Mouse (Mus musculus) A20 (cell line): ENCODE data around the gene Pank1.

Source experiments
- DNase-seq: peaks from one replicate; pipeline ENCODE4 v3.0.0-alpha.2; 2011; ENCODE audit warnings: low read depth, low spot score

Gene Pank1

GRCm38 (mm10) chr19:34879624-34880023 is 369 bp upstream of the Pank1 start:
- DNase-seq = peak; percentile 58

- DNase-seq = peak; percentile 97
Observed at GRCm38 (mm10) chr19:34877898-34878602, 1.2 kb downstream of the Pank1 start.

GRCm38 (mm10) chr19:34876676-34877075 is 2.6 kb downstream of the Pank1 start:
- DNase-seq = peak; percentile 41

GRCm38 (mm10) chr19:34869375-34869774 is 9.9 kb downstream of the Pank1 start:
- DNase-seq = peak; percentile 58

- DNase-seq = no peak
Observed at GRCm38 (mm10) chr19:34868093-34868741, 11.0 kb downstream of the Pank1 start.

GRCm38 (mm10) chr19:34863737-34864136 is 15.5 kb downstream of the Pank1 start:
- DNase-seq = no peak

- no peak for DNase-seq
Observed at GRCm38 (mm10) chr19:34856021-34856651, 23.1 kb downstream of the Pank1 start.

GRCm38 (mm10) chr19:34851161-34851560 is 28.1 kb downstream of the Pank1 start:
- no peak for DNase-seq

GRCm38 (mm10) chr19:34849426-34849825 is 29.8 kb downstream of the Pank1 start:
- DNase-seq = no peak

GRCm38 (mm10) chr19:34848164-34848563 is 31.1 kb downstream of the Pank1 start:
- DNase-seq = no peak

- peak; percentile 81 for DNase-seq
Observed at GRCm38 (mm10) chr19:34847103-34847502, 32.2 kb downstream of the Pank1 start.

GRCm38 (mm10) chr19:34846508-34847038 is 32.7 kb downstream of the Pank1 start:
- DNase-seq = peak; percentile 84

- no peak for DNase-seq
Observed at GRCm38 (mm10) chr19:34846005-34846404, 33.2 kb downstream of the Pank1 start.

- no peak for DNase-seq
Observed at GRCm38 (mm10) chr19:34845331-34845730, 33.9 kb downstream of the Pank1 start.

- DNase-seq = no peak
Observed at GRCm38 (mm10) chr19:34844760-34845159, 34.5 kb downstream of the Pank1 start.

- DNase-seq = no peak
Observed at GRCm38 (mm10) chr19:34844047-34844446, 35.2 kb downstream of the Pank1 start.

- DNase-seq = no peak
Observed at GRCm38 (mm10) chr19:34841719-34842506, 37.3 kb downstream of the Pank1 start.

GRCm38 (mm10) chr19:34838624-34839023 is 40.6 kb downstream of the Pank1 start:
- no peak for DNase-seq

- no peak for DNase-seq
Observed at GRCm38 (mm10) chr19:34831702-34832101, 47.6 kb downstream of the Pank1 start.

GRCm38 (mm10) chr19:34827916-34828635 is 51.2 kb downstream of the Pank1 start:
- DNase-seq = no peak

GRCm38 (mm10) chr19:34827444-34827843 is 51.8 kb downstream of the Pank1 start:
- DNase-seq = no peak
